Mouse (Mus musculus) thymus, adult 2 months (tissue): ENCODE measurements around the gene Slc9a1.

Experiments
- CTCF ChIP-seq: fragments of 200-500 bp; IDR thresholded peaks from 2 replicates; pipeline ENCODE4 v1.5.1; 2012; ENCODE audit warnings: mild to moderate bottlenecking, control low read depth, low read length, moderate library complexity, borderline replicate concordance; ENCODE audit not compliant: control insufficient read depth, poor library complexity, insufficient read depth; ENCODE audit errors: extremely low read depth
- POLR2A ChIP-seq: fragments of 200-500 bp; IDR thresholded peaks from 2 replicates; pipeline ENCODE4 v1.6.1; 2012; ENCODE audit warnings: mild to moderate bottlenecking, low read length, control low read depth, moderate library complexity; ENCODE audit not compliant: control insufficient read depth, poor library complexity, insufficient read depth; ENCODE audit errors: extremely low read depth

GRCm38 (mm10) chr4:133447967-133448366, 78.5 kb downstream of the Slc9a1 start:
- TF ChIP-seq CTCF (no peak), POLR2A (no peak)
